Mouse (Mus musculus): ENCODE data around the gene Urb2.

- no peak for TF ChIP-seq POLR2A (IDR thresholded peaks at IDR 0.05; ENCODE audit: control insufficient read depth, low read depth, low read length)
- TF ChIP-seq CTCF (IDR thresholded peaks at IDR 0.05; ENCODE audit: control insufficient read depth, insufficient read depth, insufficient replicate concordance, low read depth, low read length): no peak
Observed at GRCm38 (mm10) chr8:124066325-124067058, 45.2 kb downstream of the Urb2 start.

Measured in testis, adult 2 months (tissue).